Mouse (Mus musculus) heart, embryonic 14.5 days (tissue): Measurements from ENCODE around the gene Ssx2ip. TPM values are rescaled to one million over a fixed set of nuclear protein-coding genes. Genes with fewer than 3 reads are reported as not detected.

Experiments used
- ATAC-seq: fragments of 200-750 bp; cut with Nextera tagmentation; 2 replicates; pipeline ENCODE4 v1.8.0; 2017; ENCODE audit warnings: low read depth, moderate TSS enrichment; ENCODE audit not compliant: insufficient number of reproducible peaks, insufficient read depth, low FRiP score
- H3K27ac ChIP-seq, 2 experiments: fragments of 200-500 bp in 1 of 2; fragments of 300-500 bp in 1 of 2; sonication (generic) in 1 of 2; replicated peaks in 1 of 2; 2 replicates each; pipeline ENCODE4 v1.5.1; 2012 to 2014; ENCODE audit warnings: low read depth in 2 of 2, low read length in 2 of 2, control low read depth in 1 of 2, mild to moderate bottlenecking in 1 of 2, mixed read lengths in 1 of 2; ENCODE audit not compliant: control insufficient read depth in 1 of 2, insufficient read depth in 1 of 2
- H3K27me3 ChIP-seq: fragments of 300-500 bp; sonication (generic); 2 replicates; pipeline ENCODE4 v1.6.1; 2014; ENCODE audit warnings: mild to moderate bottlenecking, low read length, control low read depth; ENCODE audit not compliant: control insufficient read depth, insufficient read depth
- H3K36me3 ChIP-seq: fragments of 300-500 bp; sonication (generic); 2 replicates; pipeline ENCODE4 v1.6.1; 2014; ENCODE audit warnings: mild to moderate bottlenecking, control low read depth, low read length, mixed read lengths; ENCODE audit not compliant: control insufficient read depth, insufficient read depth
- H3K4me1 ChIP-seq, 2 experiments: fragments of 200-500 bp in 1 of 2; fragments of 300-500 bp in 1 of 2; sonication (generic) in 1 of 2; 2 replicates each; pipeline ENCODE4 v1.6.1; 2012 to 2014; ENCODE audit warnings: low read length in 2 of 2, control low read depth in 1 of 2, mixed read lengths in 1 of 2; ENCODE audit not compliant: control insufficient read depth in 2 of 2, insufficient read depth in 2 of 2
- H3K4me2 ChIP-seq: fragments of 300-500 bp; sonication (generic); 2 replicates; pipeline ENCODE4 v1.6.1; 2014; ENCODE audit warnings: mild to moderate bottlenecking, low read length
- H3K4me3 ChIP-seq, 2 experiments: fragments of 200-500 bp in 1 of 2; fragments of 300-500 bp in 1 of 2; sonication (generic) in 1 of 2; 2 replicates each; pipeline ENCODE4 v1.5.1; 2012 to 2014; ENCODE audit warnings: low read length in 2 of 2, mild to moderate bottlenecking in 2 of 2, control low read depth in 1 of 2, low read depth in 1 of 2, moderate library complexity in 1 of 2; ENCODE audit not compliant: control insufficient read depth in 1 of 2, insufficient read depth in 1 of 2
- H3K9ac ChIP-seq: fragments of 300-500 bp; sonication (generic); 2 replicates; pipeline ENCODE4 v1.6.1; 2014; ENCODE audit warnings: mild to moderate bottlenecking, low read length
- H3K9me3 ChIP-seq: fragments of 300-500 bp; sonication (generic); 2 replicates; pipeline ENCODE4 v1.6.1; 2016; ENCODE audit warnings: low read length, control low read depth; ENCODE audit not compliant: control insufficient read depth
- whole genome bisulfite sequencing: fragments of 180-500 bp; shearing (Covaris S2); extraction: QIAGEN DNeasy Blood & Tissue Kit; methylation state at CpG from one replicate; pipeline ENCODE4 v1.1.7; 2014; 5-methylcytosine and 5-hydroxymethylcytosine counted together
- polyA plus RNA-seq: library from polyadenylated mRNA; unstranded; fragments of >200 nt; fragmentation: Nextera tagmentation; extraction: Ambion mirVana; gene quantifications from 2 replicates; pipeline ENCODE4 v1.2.1, GENCODE M21; 2014

Gene Ssx2ip
- polyA plus RNA-seq, 1 experiment from 2014 or later: 17.1 TPM

DNA sequence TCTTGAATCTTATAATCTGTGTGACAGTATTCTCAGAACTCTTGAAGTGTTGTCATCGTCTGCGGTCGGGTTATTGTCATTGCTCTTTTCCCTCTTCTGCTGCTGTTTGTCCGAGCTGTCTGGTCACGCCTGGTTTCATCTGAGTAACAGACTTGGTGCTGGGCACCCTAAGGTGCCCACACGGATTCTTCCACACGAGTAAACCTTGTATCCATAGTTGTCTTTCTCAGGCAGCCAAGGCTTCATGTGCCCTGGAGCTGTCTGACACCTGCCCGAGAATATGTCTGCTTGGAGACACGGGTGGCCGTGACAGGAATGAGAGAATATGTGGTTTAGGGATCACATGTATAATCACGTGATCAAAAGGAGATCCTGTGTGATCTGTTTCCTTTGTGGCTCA is 31.1 kb downstream of the Ssx2ip start:
- Histone ChIP-seq H3K4me1 (peaks cover 0 to 3% of the 10 kb centered on the region in 2 experiments; a peak in 1 of 4 replicates), H3K4me2 (no peak overlapping the region), H3K36me3 (peaks cover 53% of the 10 kb centered on the region), H3K27ac (no peak overlapping the region), H3K9me3 (no peaks in the 10 kb centered on the region), H3K4me3 (no peak overlapping the region), H3K27me3 (no peaks in the 10 kb centered on the region), H3K9ac (no peak overlapping the region)
- WGBS: 94% methylated on average over 11 of the region's 11 CpGs
- ATAC-seq: no peak

DNA sequence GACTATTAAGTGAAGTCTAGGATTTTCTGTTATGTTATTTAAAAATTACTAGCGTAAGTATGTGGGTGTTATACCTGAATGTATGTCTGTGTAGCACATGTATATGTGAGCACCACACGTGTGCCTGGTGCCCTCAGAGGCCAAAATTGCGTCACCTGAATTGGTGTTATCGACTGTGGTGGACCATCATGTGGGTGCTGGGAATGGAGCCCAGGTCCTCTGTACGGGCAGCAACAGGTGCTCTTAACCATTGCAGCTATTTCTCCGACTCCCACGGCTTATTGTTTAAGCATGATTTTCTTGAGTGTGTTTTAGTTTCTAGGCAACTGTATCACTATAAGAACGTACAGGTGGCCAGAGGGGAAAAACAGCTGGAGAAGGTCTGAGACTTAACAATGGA is 31.7 kb downstream of the Ssx2ip start:
- peaks cover 0 to 3% of the 10 kb centered on the region in 2 experiments; a peak in 1 of 4 replicates for H3K4me1 ChIP-seq
- ATAC-seq: no peak
- H3K27me3 ChIP-seq: no peaks in the 10 kb centered on the region
- no peaks in the 10 kb centered on the region for H3K9me3 ChIP-seq
- WGBS: 89% methylated on average over 8 of the region's 8 CpGs
- H3K4me2 ChIP-seq: no peak overlapping the region
- H3K4me3 ChIP-seq: no peak overlapping the region
- no peak overlapping the region for H3K27ac ChIP-seq
- peaks cover 49% of the 10 kb centered on the region for H3K36me3 ChIP-seq
- no peak overlapping the region for H3K9ac ChIP-seq

GRCm38 (mm10) chr3:146440011-146440410 is 35.6 kb downstream of the Ssx2ip start:
- Histone ChIP-seq H3K4me2 (no peak overlapping the region), H3K4me3 (no peak overlapping the region), H3K4me1 (no peaks in the 10 kb centered on the region), H3K36me3 (peaks cover 42% of the 10 kb centered on the region), H3K27ac (no peak overlapping the region), H3K9me3 (no peaks in the 10 kb centered on the region), H3K27me3 (no peaks in the 10 kb centered on the region), H3K9ac (no peak overlapping the region)
- 94% methylated on average over 12 of the region's 12 CpGs for WGBS
- no peak for ATAC-seq

GRCm38 (mm10) chr3:146440422-146440821 is 36.0 kb downstream of the Ssx2ip start:
- Histone ChIP-seq H3K36me3 (peaks cover 42% of the 10 kb centered on the region), H3K4me3 (no peak overlapping the region), H3K27ac (no peak overlapping the region), H3K4me2 (no peak overlapping the region), H3K9me3 (no peaks in the 10 kb centered on the region), H3K9ac (no peak overlapping the region), H3K27me3 (no peaks in the 10 kb centered on the region), H3K4me1 (no peaks in the 10 kb centered on the region)
- WGBS: 85% methylated on average over 7 of the region's 7 CpGs
- no peak for ATAC-seq

DNA sequence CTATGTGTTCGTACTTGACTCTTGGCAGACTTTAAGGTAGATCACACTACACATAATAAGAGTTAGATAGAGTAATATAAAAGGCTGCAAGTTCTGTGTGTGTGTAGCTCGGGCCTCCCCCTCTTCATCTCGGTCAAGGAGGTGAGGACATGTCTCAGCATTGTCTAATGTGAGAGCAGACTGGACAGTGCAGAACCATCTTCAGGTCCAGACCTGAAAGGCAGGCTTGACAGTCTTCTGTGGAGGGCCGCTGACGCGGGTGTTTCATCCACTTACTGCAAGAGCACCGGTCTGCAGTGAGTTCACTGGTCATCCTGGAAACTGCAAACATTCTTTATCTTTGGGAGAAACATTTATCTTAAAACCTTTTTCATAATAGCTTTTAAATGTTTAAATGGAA is 38.0 kb downstream of the Ssx2ip start:
- H3K4me3 ChIP-seq: no peak overlapping the region
- peaks cover 5% of the 10 kb centered on the region; the same call in 1 of the 2 replicates for H3K9me3 ChIP-seq
- no peak overlapping the region for H3K4me2 ChIP-seq
- no peaks in the 10 kb centered on the region for H3K27me3 ChIP-seq
- H3K9ac ChIP-seq: no peak overlapping the region
- no peaks in the 10 kb centered on the region for H3K4me1 ChIP-seq
- peaks cover 29% of the 10 kb centered on the region for H3K36me3 ChIP-seq
- 83% methylated on average over 7 of the region's 7 CpGs for WGBS
- no peak for ATAC-seq
- no peak overlapping the region for H3K27ac ChIP-seq

DNA sequence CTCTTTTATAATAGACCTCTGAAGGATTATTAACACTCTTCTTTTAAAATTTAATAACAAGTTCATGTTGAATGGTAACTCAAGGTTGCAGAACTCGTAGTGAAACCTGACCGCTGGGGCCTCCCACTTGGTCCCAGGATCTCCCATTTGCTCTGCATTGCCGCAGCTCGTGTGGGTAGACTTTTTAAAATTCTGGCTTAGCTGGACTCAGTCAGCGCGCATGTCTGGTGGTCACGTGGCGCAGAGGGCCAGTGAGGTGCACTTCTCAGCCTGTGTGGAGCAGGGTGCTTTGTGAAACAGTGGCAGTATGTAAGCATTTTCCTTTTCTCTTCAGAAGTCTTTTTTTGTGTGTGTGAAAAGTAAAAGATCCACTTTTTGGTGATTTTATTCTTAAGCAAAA is 38.5 kb downstream of the Ssx2ip start:
- WGBS: 91% methylated on average over 8 of the region's 8 CpGs
- Histone ChIP-seq H3K27ac (no peak overlapping the region), H3K4me2 (no peak overlapping the region), H3K4me1 (no peaks in the 10 kb centered on the region), H3K9me3 (peaks cover 5% of the 10 kb centered on the region; the same call in 1 of the 2 replicates), H3K36me3 (peaks cover 26% of the 10 kb centered on the region), H3K27me3 (no peaks in the 10 kb centered on the region), H3K4me3 (no peak overlapping the region), H3K9ac (no peak overlapping the region)
- ATAC-seq: no peak

DNA sequence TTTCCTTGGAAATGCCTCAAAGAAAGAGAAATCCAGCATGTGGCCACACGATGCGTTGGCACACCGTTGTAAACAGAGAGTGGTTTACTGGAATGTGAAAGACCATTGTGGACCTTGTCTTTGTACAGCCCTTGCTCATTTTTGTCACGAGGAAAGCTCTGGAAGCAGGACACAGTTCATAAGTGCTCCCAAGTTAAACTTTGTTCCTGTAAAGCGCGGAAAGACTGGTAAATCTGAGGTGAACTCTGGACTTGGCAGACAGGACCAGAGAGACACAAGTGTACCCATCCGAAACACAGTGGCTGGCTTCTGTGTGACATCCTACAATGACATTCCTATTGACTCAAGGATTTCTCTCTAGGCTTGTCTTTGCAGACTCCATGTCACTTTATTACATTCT is 38.9 kb downstream of the Ssx2ip start:
- H3K27ac ChIP-seq: no peak overlapping the region
- H3K9me3 ChIP-seq: peaks cover 5% of the 10 kb centered on the region; the same call in 1 of the 2 replicates
- H3K9ac ChIP-seq: no peak overlapping the region
- peaks cover 22% of the 10 kb centered on the region for H3K36me3 ChIP-seq
- no peaks in the 10 kb centered on the region for H3K27me3 ChIP-seq
- 86% methylated on average over 7 of the region's 7 CpGs for WGBS
- no peak for ATAC-seq
- H3K4me2 ChIP-seq: no peak overlapping the region
- 0 out of 4 replicates have a peak, but pooled peaks cover 0 to 2% of the 10 kb centered on the region in 2 experiments for H3K4me1 ChIP-seq
- H3K4me3 ChIP-seq: no peak overlapping the region

DNA sequence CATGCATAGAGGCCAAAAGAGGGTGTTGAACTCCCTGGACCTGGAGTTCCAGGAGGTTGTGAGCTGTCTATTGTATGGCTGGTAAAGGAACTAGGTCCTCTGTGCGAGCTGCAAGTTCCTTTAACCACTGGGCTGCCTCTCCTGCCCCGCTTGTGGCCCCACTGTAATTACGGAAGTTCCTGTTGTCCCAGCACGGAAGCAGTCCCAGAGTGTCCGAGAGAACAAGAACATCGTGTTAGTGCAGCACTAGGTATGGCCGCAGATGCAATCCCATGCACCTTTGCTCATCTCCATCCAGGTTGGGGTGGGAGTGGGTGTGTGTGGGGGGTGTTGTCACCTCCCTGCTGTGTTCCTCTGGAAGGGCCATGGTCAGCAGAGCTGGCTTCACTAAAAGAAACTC is 40.4 kb downstream of the Ssx2ip start:
- Histone ChIP-seq H3K36me3 (peaks cover 13% of the 10 kb centered on the region), H3K9me3 (peaks cover 5% of the 10 kb centered on the region; the same call in 1 of the 2 replicates), H3K4me1 (peaks cover 0 to 2% of the 10 kb centered on the region in 2 experiments; a peak in 1 of 4 replicates), H3K4me2 (no peak overlapping the region), H3K27me3 (no peaks in the 10 kb centered on the region), H3K4me3 (no peak overlapping the region), H3K27ac (no peak overlapping the region), H3K9ac (no peak overlapping the region)
- WGBS: 79% methylated on average over 7 of the region's 7 CpGs
- ATAC-seq: no peak
